Mouse (Mus musculus) intestine, embryonic 14.5 days (tissue): ENCODE results near the gene Smg1. TPM values are rescaled to one million over a fixed set of nuclear protein-coding genes. Genes with fewer than 3 reads are reported as not detected.

Experiments
- ATAC-seq: fragments of 200-750 bp; cut with Nextera tagmentation; replicated peaks from 2 replicates; pipeline ENCODE4 v1.8.0; 2017; ENCODE audit warnings: low read depth, moderate number of reproducible peaks, moderate TSS enrichment, moderate library complexity; ENCODE audit not compliant: low FRiP score, low TSS enrichment
- DNase-seq: peaks from one replicate; pipeline ENCODE4 v3.0.0-alpha.2; 2018; ENCODE audit warnings: low spot score
- H3K27ac ChIP-seq: fragments of 300-500 bp; sonication (generic); 2 replicates; pipeline ENCODE4 v1.5.1; 2014; ENCODE audit warnings: low read depth, mild to moderate bottlenecking, control low read depth
- H3K27me3 ChIP-seq: fragments of 300-500 bp; sonication (generic); replicated peaks from 2 replicates; pipeline ENCODE4 v1.6.1; 2014; ENCODE audit warnings: low read length, control low read depth; ENCODE audit not compliant: control insufficient read depth, insufficient read depth
- H3K36me3 ChIP-seq: fragments of 300-500 bp; sonication (generic); 2 replicates; pipeline ENCODE4 v1.6.1; 2014; ENCODE audit warnings: low read length, control low read depth; ENCODE audit not compliant: control insufficient read depth, insufficient read depth
- H3K4me1 ChIP-seq: fragments of 300-500 bp; sonication (generic); replicated peaks from 2 replicates; pipeline ENCODE4 v1.6.1; 2014; ENCODE audit warnings: low read length, control low read depth, mixed read lengths; ENCODE audit not compliant: control insufficient read depth, insufficient read depth
- H3K4me2 ChIP-seq: fragments of 300-500 bp; sonication (generic); 2 replicates; pipeline ENCODE4 v1.6.1; 2014; ENCODE audit warnings: low read length
- H3K4me3 ChIP-seq: fragments of 300-500 bp; sonication (generic); 2 replicates; pipeline ENCODE4 v1.5.1; 2014; ENCODE audit warnings: low read depth, low read length, control low read depth, mixed read lengths
- H3K9ac ChIP-seq: fragments of 300-500 bp; sonication (generic); 2 replicates; pipeline ENCODE4 v1.6.1; 2014; ENCODE audit warnings: mild to moderate bottlenecking, low read length
- H3K9me3 ChIP-seq: fragments of 300-500 bp; sonication (generic); 2 replicates; pipeline ENCODE4 v1.6.1; 2016; ENCODE audit warnings: low read length, control low read depth; ENCODE audit not compliant: control insufficient read depth
- WGBS: fragments of 180-500 bp; shearing (Covaris S2); extraction: QIAGEN DNeasy Blood & Tissue Kit; methylation state at CpG from one replicate; pipeline ENCODE4 v1.1.7; 2014; 5-methylcytosine and 5-hydroxymethylcytosine counted together
- polyA plus RNA-seq: library from polyadenylated mRNA; unstranded; fragments of >200 nt; fragmentation: Nextera tagmentation; extraction: Ambion mirVana; gene quantifications from 2 replicates; pipeline ENCODE4 v1.2.1, GENCODE M21; 2014

Smg1 gene
- polyA plus RNA-seq, 1 experiment from 2014 or later, result 26.4 TPM

DNA sequence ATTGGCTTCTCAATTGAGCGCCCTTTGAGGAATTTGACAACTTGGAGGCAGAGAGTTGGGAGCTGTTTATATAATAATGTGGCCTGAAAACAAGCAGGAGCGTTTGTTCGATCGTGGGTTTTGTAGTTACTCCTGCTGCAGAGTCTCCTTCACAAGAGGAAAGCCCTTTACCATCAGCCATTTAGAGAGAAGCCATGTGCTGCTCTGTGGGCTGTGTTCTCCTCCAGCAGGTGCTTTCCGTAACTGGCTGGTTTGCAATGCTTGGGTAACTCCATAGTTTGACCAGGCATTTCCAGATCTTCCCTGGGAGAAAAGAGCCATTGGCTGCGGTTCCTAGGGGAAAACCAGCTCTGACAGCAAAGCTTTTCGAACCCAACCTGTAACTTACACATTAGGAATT lies 30.7 kb upstream of the Smg1 start:
- Histone ChIP-seq H3K9me3 (no peaks in the 10 kb centered on the region), H3K4me1 (no peaks in the 10 kb centered on the region), H3K4me2 (no peak overlapping the region), H3K4me3 (no peak overlapping the region), H3K27me3 (no peaks in the 10 kb centered on the region), H3K36me3 (no peaks in the 10 kb centered on the region), H3K9ac (no peak overlapping the region), H3K27ac (no peak overlapping the region)
- ATAC-seq, result no peak
- WGBS, result 87% methylated on average over 7 of the region's 7 CpGs
- no peak for DNase-seq

- DNase-seq, result no peak
- Histone ChIP-seq H3K9ac (no peak overlapping the region), H3K4me2 (no peak overlapping the region), H3K36me3 (no peaks in the 10 kb centered on the region), H3K4me1 (peaks cover 3% of the 10 kb centered on the region; the same call in 1 of the 2 replicates), H3K9me3 (no peaks in the 10 kb centered on the region), H3K27ac (no peak overlapping the region), H3K27me3 (no peaks in the 10 kb centered on the region), H3K4me3 (no peak overlapping the region)
- WGBS, result 90% methylated on average over 6 of the region's 6 CpGs
- ATAC-seq, result no peak
Observed at GRCm38 (mm10) chr7:118266099-118266498, 22.6 kb upstream of the Smg1 start.

GRCm38 (mm10) chr7:118263606-118264005 lies 20.1 kb upstream of the Smg1 start:
- 55% methylated on average over 1 of the region's 1 CpGs for WGBS
- DNase-seq (no peak), ATAC-seq (no peak)
- no peak overlapping the region for H3K4me3 ChIP-seq
- no peaks in the 10 kb centered on the region for H3K27me3 ChIP-seq
- H3K9ac ChIP-seq, result no peak overlapping the region
- peaks cover 3% of the 10 kb centered on the region; the same call in 1 of the 2 replicates for H3K4me1 ChIP-seq
- no peak overlapping the region for H3K27ac ChIP-seq
- no peak overlapping the region for H3K4me2 ChIP-seq
- no peaks in the 10 kb centered on the region for H3K36me3 ChIP-seq
- no peaks in the 10 kb centered on the region for H3K9me3 ChIP-seq

- Histone ChIP-seq H3K36me3 (no peaks in the 10 kb centered on the region), H3K4me2 (no peak overlapping the region), H3K4me1 (peaks cover 3% of the 10 kb centered on the region; the same call in 1 of the 2 replicates), H3K4me3 (no peak overlapping the region), H3K27me3 (no peaks in the 10 kb centered on the region), H3K9ac (no peak overlapping the region), H3K9me3 (no peaks in the 10 kb centered on the region), H3K27ac (no peak overlapping the region)
- 43% methylated on average over 5 of the region's 5 CpGs for WGBS
- DNase-seq (peak; percentile 54), ATAC-seq (no peak)
Observed at GRCm38 (mm10) chr7:118262409-118262808, 18.9 kb upstream of the Smg1 start.

DNA sequence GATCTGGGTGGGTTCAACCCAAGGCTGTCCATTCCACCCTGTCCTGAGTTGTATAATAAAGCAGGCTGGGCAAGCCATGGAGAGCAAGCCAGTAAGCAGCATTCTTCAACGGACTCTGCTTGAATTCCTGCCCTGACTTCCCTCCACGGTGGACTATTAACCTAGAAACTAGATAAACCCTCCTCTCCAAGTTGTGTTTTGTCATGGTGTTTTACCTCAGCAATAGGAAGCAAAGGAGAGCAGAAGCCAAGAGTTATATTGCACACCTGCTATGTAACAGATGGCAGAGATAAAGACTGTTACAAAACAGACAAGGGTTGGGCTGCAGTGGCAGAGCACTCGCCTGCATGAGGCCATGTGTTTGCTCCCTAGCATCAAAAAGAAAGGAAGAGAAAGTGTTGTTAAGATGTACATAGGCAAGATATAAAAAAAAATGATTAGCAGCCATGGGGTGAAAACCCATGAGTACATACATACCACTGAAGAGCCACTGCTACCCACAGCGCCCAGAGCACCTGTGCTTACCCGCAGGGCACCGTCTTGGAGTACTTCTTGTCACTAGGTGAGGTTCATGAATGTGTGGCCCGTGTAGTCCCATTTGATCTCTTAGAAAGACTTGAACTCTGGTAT lies 16.3 kb upstream of the Smg1 start:
- H3K9me3 ChIP-seq, result no peaks in the 10 kb centered on the region
- no peak overlapping the region for H3K9ac ChIP-seq
- no peak overlapping the region for H3K27ac ChIP-seq
- H3K27me3 ChIP-seq, result no peaks in the 10 kb centered on the region
- H3K4me2 ChIP-seq, result no peak overlapping the region
- no peaks in the 10 kb centered on the region for H3K36me3 ChIP-seq
- no peak overlapping the region for H3K4me3 ChIP-seq
- no peak for DNase-seq
- H3K4me1 ChIP-seq, result peaks cover 3% of the 10 kb centered on the region; the same call in 1 of the 2 replicates
- 89% methylated on average over 7 of the region's 7 CpGs for WGBS
- no peak for ATAC-seq

- Histone ChIP-seq H3K9ac (no peak overlapping the region), H3K27me3 (no peaks in the 10 kb centered on the region), H3K4me2 (no peak overlapping the region), H3K9me3 (no peaks in the 10 kb centered on the region), H3K36me3 (no peaks in the 10 kb centered on the region), H3K4me1 (peaks cover 3% of the 10 kb centered on the region; the same call in 1 of the 2 replicates), H3K27ac (no peak overlapping the region), H3K4me3 (no peak overlapping the region)
- ATAC-seq (no peak), DNase-seq (no peak)
Observed at GRCm38 (mm10) chr7:118258451-118258850, 15.0 kb upstream of the Smg1 start.

- no peak overlapping the region for H3K4me3 ChIP-seq
- no peak overlapping the region for H3K4me2 ChIP-seq
- no peaks in the 10 kb centered on the region for H3K9me3 ChIP-seq
- H3K27ac ChIP-seq, result no peak overlapping the region
- H3K9ac ChIP-seq, result no peak overlapping the region
- no peaks in the 10 kb centered on the region for H3K27me3 ChIP-seq
- H3K36me3 ChIP-seq, result no peaks in the 10 kb centered on the region
- peaks cover 6% of the 10 kb centered on the region for H3K4me1 ChIP-seq
- 89% methylated on average over 6 of the region's 6 CpGs for WGBS
- ATAC-seq, result no peak
- no peak for DNase-seq
Observed at GRCm38 (mm10) chr7:118256740-118257139, 13.3 kb upstream of the Smg1 start.

- Histone ChIP-seq H3K27me3 (no peaks in the 10 kb centered on the region), H3K4me2 (no peak overlapping the region), H3K36me3 (no peaks in the 10 kb centered on the region), H3K4me3 (no peak overlapping the region), H3K9me3 (no peaks in the 10 kb centered on the region), H3K9ac (no peak overlapping the region), H3K4me1 (peaks cover 6% of the 10 kb centered on the region), H3K27ac (no peak overlapping the region)
- DNase-seq (no peak), ATAC-seq (no peak)
- 64% methylated on average over 8 of the region's 8 CpGs for WGBS
Observed at GRCm38 (mm10) chr7:118254460-118254859, 11.0 kb upstream of the Smg1 start.

DNA sequence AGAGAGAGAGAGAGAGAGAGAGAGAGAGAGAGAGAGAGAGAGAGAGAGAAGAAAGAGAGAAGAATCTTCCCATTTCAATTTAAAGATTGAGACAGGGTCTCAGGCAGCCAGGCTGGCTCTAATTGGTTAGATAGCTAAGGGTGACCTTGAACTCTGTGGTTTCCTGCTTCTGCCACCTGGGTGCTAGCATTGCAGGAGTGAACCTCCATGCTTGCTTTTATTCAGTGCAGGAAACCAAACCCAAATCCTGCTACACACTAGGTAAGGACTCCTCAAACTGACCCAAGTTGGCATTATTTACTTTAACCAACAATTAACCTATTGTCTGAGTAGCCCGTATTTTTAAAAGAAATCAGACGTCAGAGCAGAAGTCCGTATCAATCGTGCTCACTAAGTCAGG lies 10.5 kb upstream of the Smg1 start:
- 62% methylated on average over 4 of the region's 4 CpGs for WGBS
- Histone ChIP-seq H3K9ac (no peak overlapping the region), H3K27ac (no peak overlapping the region), H3K36me3 (no peaks in the 10 kb centered on the region), H3K27me3 (no peaks in the 10 kb centered on the region), H3K4me1 (peaks cover 6% of the 10 kb centered on the region), H3K9me3 (no peaks in the 10 kb centered on the region), H3K4me2 (no peak overlapping the region), H3K4me3 (no peak overlapping the region)
- ATAC-seq (no peak), DNase-seq (no peak)
